Mouse (Mus musculus): ENCODE measurements around the gene D930020B18Rik.

D930020B18Rik gene

GRCm38 (mm10) chr10:121634159-121634558, 7.2 kb upstream of the D930020B18Rik start:
- in situ Hi-C loops (cut with MboI, MseI): loop anchor here in 1 of 2 experiments (5.0 kb wide), 1 partner anchor 408 kb away; no protein-coding TSS in a partner anchor

GRCm38 (mm10) chr10:121636276-121636675, 5.1 kb upstream of the D930020B18Rik start:
- in situ Hi-C loops (cut with MboI, MseI): loop anchor here in 1 of 2 experiments (5.0 kb wide), 1 partner anchor 111 kb away; no protein-coding TSS in a partner anchor

GRCm38 (mm10) chr10:121639573-121639972, 1.8 kb upstream of the D930020B18Rik start:
- in situ Hi-C loops (cut with MboI, MseI): loop anchor here in 1 of 2 experiments (5.0 kb wide), 1 partner anchor 108 kb away; no protein-coding TSS in a partner anchor

GRCm38 (mm10) chr10:121640150-121640930, 1.0 kb upstream of the D930020B18Rik start:
- in situ Hi-C loops (cut with MboI, MseI): loop anchor here (5.0 to 10.0 kb wide), 2 partner anchors 417 to 884 kb away; no protein-coding TSS in a partner anchor

- in situ Hi-C loops (cut with MboI, MseI): loop anchor here (5.0 to 10.0 kb wide), 2 partner anchors 416 to 884 kb away; no protein-coding TSS in a partner anchor
Observed at GRCm38 (mm10) chr10:121640944-121641271, 480 bp upstream of the D930020B18Rik start.

- in situ Hi-C loops (cut with MboI, MseI): loop anchor here (5.0 to 10.0 kb wide), 2 partner anchors 415 to 882 kb away; no protein-coding TSS in a partner anchor
Observed at GRCm38 (mm10) chr10:121642054-121642947, 913 bp downstream of the D930020B18Rik start.

GRCm38 (mm10) chr10:121646294-121646693, 4.9 kb downstream of the D930020B18Rik start:
- in situ Hi-C loops (cut with MboI, MseI): loop anchor here in 1 of 2 experiments (10.0 kb wide), 1 partner anchor 879 kb away; no protein-coding TSS in a partner anchor

GRCm38 (mm10) chr10:121653079-121653478, 11.7 kb downstream of the D930020B18Rik start:
- in situ Hi-C loops (cut with MboI, MseI): loop anchor here in 1 of 2 experiments (5.0 to 10.0 kb wide), 2 partner anchors 44 to 1428 kb away; partner anchors contain the start of gene Llph

- in situ Hi-C loops (cut with MboI, MseI): loop anchor here in 1 of 2 experiments (10.0 kb wide), 1 partner anchor 1431 kb away; the partner anchor contains the start of gene Llph
Observed at GRCm38 (mm10) chr10:121655907-121656306, 14.5 kb downstream of the D930020B18Rik start.

- in situ Hi-C loops (cut with MboI, MseI): no loop called here
Observed at GRCm38 (mm10) chr10:121662711-121663110, 21.3 kb downstream of the D930020B18Rik start.

GRCm38 (mm10) chr10:121663599-121663998, 22.2 kb downstream of the D930020B18Rik start:
- in situ Hi-C loops (cut with MboI, MseI): no loop called here

- in situ Hi-C loops (cut with MboI, MseI): no loop called here
Observed at GRCm38 (mm10) chr10:121665631-121666145, 24.3 kb downstream of the D930020B18Rik start.

- in situ Hi-C loops (cut with MboI, MseI): no loop called here
Observed at GRCm38 (mm10) chr10:121669103-121669502, 27.7 kb downstream of the D930020B18Rik start.

- in situ Hi-C loops (cut with MboI, MseI): no loop called here
Observed at GRCm38 (mm10) chr10:121677019-121677418, 35.6 kb downstream of the D930020B18Rik start.

GRCm38 (mm10) chr10:121680902-121681301, 39.5 kb downstream of the D930020B18Rik start:
- in situ Hi-C loops (cut with MboI, MseI): no loop called here

GRCm38 (mm10) chr10:121682539-121682938, 41.2 kb downstream of the D930020B18Rik start:
- in situ Hi-C loops (cut with MboI, MseI): no loop called here

- in situ Hi-C loops (cut with MboI, MseI): no loop called here
Observed at GRCm38 (mm10) chr10:121686153-121686660, 44.8 kb downstream of the D930020B18Rik start.

GRCm38 (mm10) chr10:121687511-121687910, 46.1 kb downstream of the D930020B18Rik start:
- in situ Hi-C loops (cut with MboI, MseI): no loop called here

- in situ Hi-C loops (cut with MboI, MseI): loop anchor here in 1 of 2 experiments (5.0 kb wide), 1 partner anchor 353 kb away; no protein-coding TSS in a partner anchor
Observed at GRCm38 (mm10) chr10:121689591-121690314, 48.4 kb downstream of the D930020B18Rik start.

- in situ Hi-C loops (cut with MboI, MseI): loop anchor here in 1 of 2 experiments (5.0 kb wide), 1 partner anchor 349 kb away; no protein-coding TSS in a partner anchor
Observed at GRCm38 (mm10) chr10:121692944-121693579, 51.7 kb downstream of the D930020B18Rik start.
